Mouse (Mus musculus) ES-Bruce4 (cell line): Measurements from ENCODE around the gene Git1.

Experiments
- CTCF ChIP-seq: IDR thresholded peaks from one replicate; pipeline ENCODE4 v1.8.1; 2011; ENCODE audit warnings: low read depth, low read length
- EP300 ChIP-seq: IDR thresholded peaks from 2 replicates; pipeline ENCODE4 v1.6.1; 2011; ENCODE audit warnings: low read depth, low read length; ENCODE audit not compliant: insufficient read depth
- POLR2A ChIP-seq: IDR thresholded peaks from one replicate; pipeline ENCODE4 v1.8.1; 2011; ENCODE audit warnings: low read length; ENCODE audit not compliant: insufficient read depth

DNA sequence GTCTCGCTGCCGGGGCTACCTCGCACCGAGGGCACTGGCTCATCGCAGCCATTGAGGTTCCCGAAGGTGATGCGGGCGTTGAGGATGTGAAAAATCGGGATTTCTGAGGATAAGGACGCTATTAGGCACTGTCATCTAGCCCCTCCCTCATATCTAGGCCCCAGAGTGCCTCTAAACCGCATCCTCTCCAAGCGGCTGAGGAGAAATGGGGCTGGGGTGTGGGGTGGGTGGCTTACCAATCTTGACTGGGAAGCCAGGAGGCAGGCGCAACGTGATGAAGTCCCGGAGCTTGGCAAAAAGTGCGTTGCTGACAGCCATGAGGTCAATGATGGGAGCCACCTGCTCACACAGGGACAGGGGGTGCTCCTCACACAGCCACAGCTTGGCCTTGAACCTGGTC is 20.6 kb upstream of the Git1 start:
- no peak for TF ChIP-seq EP300
- TF ChIP-seq CTCF, result no peak
- no peak for TF ChIP-seq POLR2A
